Mouse (Mus musculus) embryonic fibroblast, embryonic 13.5 days (primary cell): ENCODE results near the gene Cyp4f39. TPM values are rescaled to one million over a fixed set of nuclear protein-coding genes. Genes with fewer than 3 reads are reported as not detected.

Source experiments
- H3K27ac ChIP-seq: 2 replicates; pipeline ENCODE4 v1.5.1; 2012; ENCODE audit warnings: low read length, control low read depth, inconsistent platforms; ENCODE audit not compliant: insufficient read depth
- H3K4me1 ChIP-seq: 2 replicates; pipeline ENCODE4 v1.6.1; 2011; ENCODE audit warnings: low read length; ENCODE audit not compliant: control insufficient read depth, insufficient read depth
- H3K4me3 ChIP-seq: 2 replicates; pipeline ENCODE4 v1.5.1; 2011; ENCODE audit warnings: mild to moderate bottlenecking, control low read depth, low read length; ENCODE audit not compliant: insufficient read depth
- CTCF ChIP-seq: IDR thresholded peaks from 2 replicates; pipeline ENCODE4 v1.5.1; 2011; ENCODE audit warnings: mild to moderate bottlenecking, control low read depth, low read length, moderate library complexity, borderline replicate concordance; ENCODE audit not compliant: insufficient read depth
- POLR2A ChIP-seq: IDR thresholded peaks from 2 replicates; pipeline ENCODE4 v1.6.1; 2011; ENCODE audit warnings: low read depth, mild to moderate bottlenecking, control low read depth, low read length, moderate library complexity
- polyA plus RNA-seq: library from polyadenylated mRNA; stranded (reverse); fragments of >200 nt; gene quantifications from 2 replicates; pipeline ENCODE4 v1.2.4, GENCODE M21; 2011; ENCODE audit warnings: low read depth; ENCODE audit not compliant: missing spikeins, insufficient read length

Gene Cyp4f39
- polyA plus RNA-seq: not detected in 2 replicates

- TF ChIP-seq CTCF: no peak
- no peak for TF ChIP-seq POLR2A
- Histone ChIP-seq H3K4me3 (0 out of 2 replicates have a peak within 1 kb of the TSS, but pooled peaks have one; percentile 4), H3K27ac (no peak within 1 kb of the TSS), H3K4me1 (no peaks in the 10 kb centered on the region)
Observed at GRCm38 (mm10) chr17:32452482-32452881, at the start of gene Cyp4f39. Gene Cyp4f39 (plus strand): TSS chr17:32452723.

GRCm38 (mm10) chr17:32402779-32403157 is 49.8 kb upstream of the Cyp4f39 start:
- H3K4me3 ChIP-seq: no peak overlapping the region
- H3K27ac ChIP-seq: no peak overlapping the region
- TF ChIP-seq CTCF (no peak), POLR2A (no peak)
- no peaks in the 10 kb centered on the region for H3K4me1 ChIP-seq

GRCm38 (mm10) chr17:32403417-32403816 is 49.1 kb upstream of the Cyp4f39 start, which contains the start of gene Rasal3:
Gene Rasal3 (minus strand): TSS chr17:32403583.
- TF ChIP-seq CTCF (no peak), POLR2A (no peak)
- H3K27ac ChIP-seq: no peak within 1 kb of the TSS
- H3K4me3 ChIP-seq: no peak within 1 kb of the TSS
- no peaks in the 10 kb centered on the region for H3K4me1 ChIP-seq

- no peak overlapping the region for H3K27ac ChIP-seq
- no peak overlapping the region for H3K4me3 ChIP-seq
- TF ChIP-seq CTCF (no peak), POLR2A (no peak)
- H3K4me1 ChIP-seq: no peaks in the 10 kb centered on the region
Observed at GRCm38 (mm10) chr17:32411898-32412297, 40.6 kb upstream of the Cyp4f39 start.

GRCm38 (mm10) chr17:32415417-32416020 is 37.0 kb upstream of the Cyp4f39 start:
- Histone ChIP-seq H3K4me1 (no peaks in the 10 kb centered on the region), H3K4me3 (no peak overlapping the region), H3K27ac (no peak overlapping the region)
- no peak for TF ChIP-seq CTCF
- no peak for TF ChIP-seq POLR2A

GRCm38 (mm10) chr17:32416771-32417170 is 35.8 kb upstream of the Cyp4f39 start:
- TF ChIP-seq POLR2A: no peak
- TF ChIP-seq CTCF: no peak
- H3K4me1 ChIP-seq: no peaks in the 10 kb centered on the region
- no peak overlapping the region for H3K4me3 ChIP-seq
- H3K27ac ChIP-seq: no peak overlapping the region

GRCm38 (mm10) chr17:32419989-32420388 is 32.5 kb upstream of the Cyp4f39 start:
- H3K27ac ChIP-seq: no peak overlapping the region
- H3K4me3 ChIP-seq: no peak overlapping the region
- no peaks in the 10 kb centered on the region for H3K4me1 ChIP-seq
- TF ChIP-seq CTCF (no peak), POLR2A (no peak)

- H3K27ac ChIP-seq: no peak overlapping the region
- H3K4me3 ChIP-seq: no peak overlapping the region
- no peaks in the 10 kb centered on the region for H3K4me1 ChIP-seq
- TF ChIP-seq POLR2A (no peak), CTCF (no peak)
Observed at GRCm38 (mm10) chr17:32420781-32421180, 31.7 kb upstream of the Cyp4f39 start.

- Histone ChIP-seq H3K4me1 (no peaks in the 10 kb centered on the region), H3K4me3 (no peak within 1 kb of the TSS), H3K27ac (no peak within 1 kb of the TSS)
- no peak for TF ChIP-seq POLR2A
- TF ChIP-seq CTCF: no peak
Observed at GRCm38 (mm10) chr17:32424034-32424433, 28.5 kb upstream of the Cyp4f39 start, which contains the start of gene Pglyrp2. Gene Pglyrp2 (minus strand): TSS chr17:32424167.

GRCm38 (mm10) chr17:32426610-32427009 is 25.9 kb upstream of the Cyp4f39 start:
- Histone ChIP-seq H3K4me3 (no peak overlapping the region), H3K4me1 (no peaks in the 10 kb centered on the region), H3K27ac (no peak overlapping the region)
- TF ChIP-seq POLR2A: no peak
- no peak for TF ChIP-seq CTCF
